Mouse (Mus musculus) cerebellum, adult (tissue): ENCODE measurements around the gene Hist1h4b.
"Not testable (repeated sequence)": the region's sequence is repeated elsewhere in the genome, so short reads cannot be mapped to it uniquely, and the experiment has no call there.

ENCODE experiments used
- ATAC-seq: cut with Nextera tagmentation; 2 replicates; pipeline ENCODE4 v1.9.2; 2017; ENCODE audit warnings: mild to moderate bottlenecking, moderate library complexity, mixed read lengths; ENCODE audit not compliant: insufficient number of reproducible peaks, low FRiP score, low TSS enrichment

Hist1h4b gene

GRCm38 (mm10) chr13:23752742-23753172 is 4.1 kb upstream of the Hist1h4b start:
- ATAC-seq = no peak

DNA sequence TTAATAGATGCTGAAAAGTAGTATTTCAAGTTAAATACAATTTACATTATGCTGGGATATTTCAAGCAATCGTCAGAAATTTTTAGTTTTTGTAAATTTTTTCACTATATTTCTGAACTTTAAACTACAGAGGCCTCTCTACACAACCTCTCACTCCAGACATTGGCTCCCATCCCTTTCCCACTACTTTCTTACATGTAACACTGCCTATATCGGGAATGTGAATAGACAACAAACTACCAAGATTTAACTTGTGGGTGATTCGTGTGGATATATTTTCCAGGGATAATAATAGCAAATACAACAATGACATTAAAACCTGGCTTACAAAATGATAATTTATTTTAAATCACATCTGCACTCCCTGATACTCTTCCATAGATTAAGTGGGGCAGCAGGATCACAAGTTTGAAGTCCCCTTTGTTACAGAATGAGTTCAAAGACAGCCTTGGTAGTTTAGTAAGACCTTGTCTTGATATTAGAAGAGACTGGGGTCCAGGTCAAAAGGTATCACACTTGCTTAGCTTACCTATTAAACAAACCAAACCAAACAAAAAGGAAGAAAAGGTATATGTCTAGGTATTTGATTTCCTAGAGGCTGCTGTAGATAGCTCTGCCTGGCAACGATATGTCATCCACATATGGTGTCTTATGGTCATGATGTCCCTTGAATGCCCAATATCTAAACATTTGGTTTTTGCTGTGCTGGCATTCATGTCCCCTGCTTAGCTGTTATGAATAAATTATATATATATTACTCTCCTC is 3.3 kb upstream of the Hist1h4b start:
- no peak for ATAC-seq

DNA sequence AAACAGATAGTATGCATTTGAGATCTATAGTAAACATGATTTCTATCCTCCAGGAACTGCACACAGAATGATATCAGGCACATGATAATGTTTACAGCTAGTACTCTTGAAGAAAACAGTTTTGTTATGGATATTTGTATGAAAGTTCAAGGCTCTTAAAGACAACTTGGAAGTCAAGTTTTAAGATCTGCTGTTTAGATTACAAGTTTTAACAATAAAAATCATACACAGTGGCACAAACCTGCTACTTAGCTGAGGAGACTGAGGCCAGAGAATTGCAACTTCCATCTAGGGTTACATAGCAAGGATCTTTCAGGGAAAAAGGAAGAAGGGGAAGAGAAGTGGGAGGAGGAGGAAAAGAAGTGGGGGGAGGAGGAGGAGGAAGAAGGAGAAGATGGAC is 1.8 kb upstream of the Hist1h4b start:
- no peak for ATAC-seq

- ATAC-seq = no peak
These were observed 479 bp downstream of the Hist1h4b start for GRCm38 (mm10) chr13:23757211-23757773.

- no peak for ATAC-seq
These were observed 1.1 kb downstream of the Hist1h4b start for GRCm38 (mm10) chr13:23757921-23758320.

- ATAC-seq = no peak
These were observed 2.5 kb downstream of the Hist1h4b start for GRCm38 (mm10) chr13:23759251-23759771.

- no peak for ATAC-seq
These were observed 3.1 kb downstream of the Hist1h4b start for GRCm38 (mm10) chr13:23759916-23760239.

- ATAC-seq = no peak
These were observed 3.6 kb downstream of the Hist1h4b start for GRCm38 (mm10) chr13:23760240-23760971.

DNA sequence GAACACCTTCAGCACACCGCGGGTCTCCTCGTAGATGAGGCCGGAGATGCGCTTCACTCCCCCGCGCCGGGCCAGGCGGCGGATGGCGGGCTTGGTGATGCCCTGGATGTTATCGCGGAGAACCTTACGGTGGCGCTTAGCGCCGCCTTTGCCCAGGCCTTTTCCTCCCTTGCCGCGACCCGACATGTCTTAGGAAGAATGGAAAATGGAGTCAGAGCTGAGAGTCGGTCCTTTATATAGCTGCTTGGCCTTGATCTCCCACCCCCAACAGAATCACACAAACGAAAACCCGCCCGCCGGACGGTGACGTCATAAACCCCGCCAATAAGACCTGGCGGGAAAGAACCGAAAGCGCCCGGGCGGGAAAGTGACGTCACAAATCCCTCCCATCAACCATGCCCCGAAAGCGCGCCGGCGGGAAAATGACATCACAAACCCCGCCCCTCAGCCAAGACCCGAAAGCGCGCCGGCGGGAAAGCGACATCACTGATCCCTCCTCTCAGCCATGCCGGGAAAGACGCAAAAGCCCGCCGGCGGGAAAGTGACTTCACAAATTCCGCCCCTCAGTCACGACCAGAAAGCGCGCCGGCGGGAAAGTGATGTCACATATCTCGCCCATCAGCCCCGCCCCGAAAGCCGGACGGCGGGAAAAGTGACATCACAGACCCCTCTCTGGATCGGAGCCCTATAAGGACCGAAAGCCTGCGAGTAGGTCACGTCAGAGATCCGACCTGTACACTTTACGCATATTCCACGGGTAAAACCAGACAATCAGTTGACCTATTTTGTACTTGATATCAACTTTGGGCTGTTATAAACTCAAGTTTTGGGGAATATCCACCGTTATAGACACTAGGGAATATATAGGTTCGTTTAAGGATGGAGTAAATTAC is 4.4 kb downstream of the Hist1h4b start, which contains the start of gene Hist1h4a:
Gene Hist1h4a, minus strand, starts transcription at position 259 of the 893 bp plus-strand sequence.
- peak; percentile 69 for ATAC-seq

GRCm38 (mm10) chr13:23761871-23762821 is 5.3 kb downstream of the Hist1h4b start, which contains the start of gene Hist1h3a:
Gene Hist1h3a (minus strand): TSS chr13:23762386.
- ATAC-seq = peak; percentile 83

DNA sequence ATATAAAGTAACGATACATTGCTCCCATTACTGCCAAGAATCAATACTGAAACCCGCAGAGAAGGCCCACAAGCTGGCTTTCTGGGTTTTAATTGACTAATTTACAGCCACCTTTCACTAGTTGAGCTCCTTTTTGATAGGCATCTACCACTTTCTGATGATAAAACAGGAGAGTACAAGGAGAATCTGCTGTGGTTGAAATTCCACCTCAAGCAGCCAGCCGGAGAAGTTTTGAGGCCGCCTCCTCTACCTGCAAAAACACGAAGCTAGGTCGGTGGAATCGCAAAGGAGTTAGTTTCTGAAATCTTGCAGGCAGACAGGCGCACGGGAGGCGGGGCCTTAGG is 6.4 kb downstream of the Hist1h4b start:
- no peak for ATAC-seq

- ATAC-seq = peak; percentile 71
These were observed 6.9 kb downstream of the Hist1h4b start, which contains the start of gene Hist1h1a for GRCm38 (mm10) chr13:23763586-23764323. Gene Hist1h1a (plus strand): TSS chr13:23763666.

- no peak for ATAC-seq
These were observed 7.7 kb downstream of the Hist1h4b start for GRCm38 (mm10) chr13:23764324-23765171.

GRCm38 (mm10) chr13:23765172-23765513 is 8.3 kb downstream of the Hist1h4b start:
- no peak for ATAC-seq

GRCm38 (mm10) chr13:23766772-23767171 is 10.0 kb downstream of the Hist1h4b start:
- no peak for ATAC-seq

DNA sequence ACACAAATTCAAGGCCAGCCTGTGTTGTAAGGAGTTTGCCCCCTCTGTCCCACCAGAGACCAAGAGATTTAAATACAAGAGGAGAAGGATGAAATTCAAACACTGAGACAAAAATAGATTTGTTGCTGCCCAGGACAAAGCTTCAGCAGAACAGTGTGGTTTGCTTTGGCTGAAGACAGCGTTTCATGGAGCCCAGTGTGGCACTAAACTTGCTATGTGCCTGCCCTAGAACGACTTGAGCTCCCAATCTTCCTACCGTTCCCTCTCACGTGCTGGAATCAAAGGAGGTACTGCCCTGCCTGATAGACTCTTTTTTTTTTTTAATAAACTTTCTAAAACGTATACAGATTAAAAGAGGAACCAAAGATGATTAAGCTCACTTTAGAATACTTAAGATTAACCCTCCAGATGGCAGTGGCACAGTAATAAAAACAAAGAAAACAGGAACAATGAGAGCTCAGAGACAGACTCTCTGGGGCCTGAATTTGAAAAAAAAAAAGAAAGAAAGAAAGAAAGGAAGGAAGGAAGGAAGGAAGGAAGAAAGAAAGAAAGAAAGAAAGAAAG is 12.1 kb downstream of the Hist1h4b start:
- ATAC-seq = no peak

- ATAC-seq = not testable (repeated sequence)
These were observed 12.8 kb downstream of the Hist1h4b start, which contains the start of gene Trim38 for GRCm38 (mm10) chr13:23769613-23770012. Gene Trim38 (plus strand): TSS chr13:23769913.
